Mouse (Mus musculus): ENCODE data around the gene Mgmt.
A peak's percentile ranks its signal among the peaks of the same experiment; 100 is the strongest.

The Mgmt gene

GRCm38 (mm10) chr7:137112101-137112500 lies 217.7 kb downstream of the Mgmt start:
- no peak for DNase-seq (ENCODE audit: low spot score in 2 of 2)

GRCm38 (mm10) chr7:137116246-137116645 lies 221.8 kb downstream of the Mgmt start:
- no peak for DNase-seq (ENCODE audit: low spot score in 2 of 2)

- peak; percentile 13 to 15 for DNase-seq (ENCODE audit: low spot score in 2 of 2)
Observed at GRCm38 (mm10) chr7:137121243-137121858, 226.9 kb downstream of the Mgmt start.

GRCm38 (mm10) chr7:137128726-137129125 lies 234.3 kb downstream of the Mgmt start:
- no peak for DNase-seq (ENCODE audit: low spot score in 2 of 2)

GRCm38 (mm10) chr7:137130211-137130610 lies 235.8 kb downstream of the Mgmt start:
- DNase-seq (ENCODE audit: low spot score in 2 of 2) = no peak

- no peak for DNase-seq (ENCODE audit: low spot score in 2 of 2)
Observed at GRCm38 (mm10) chr7:137131957-137132356, 237.5 kb downstream of the Mgmt start.

- DNase-seq (ENCODE audit: low spot score in 2 of 2) = no peak
Observed at GRCm38 (mm10) chr7:137138101-137138500, 243.7 kb downstream of the Mgmt start.

GRCm38 (mm10) chr7:137140321-137140720 lies 245.9 kb downstream of the Mgmt start:
- no peak for DNase-seq (ENCODE audit: low spot score in 2 of 2)

- no peak for DNase-seq (ENCODE audit: low spot score in 2 of 2)
Observed at GRCm38 (mm10) chr7:137141386-137141785, 247.0 kb downstream of the Mgmt start.

GRCm38 (mm10) chr7:137147101-137147500 lies 252.7 kb downstream of the Mgmt start:
- DNase-seq (ENCODE audit: low spot score in 2 of 2) = no peak

- DNase-seq (ENCODE audit: low spot score in 2 of 2) = no peak
Observed at GRCm38 (mm10) chr7:137151854-137152253, 257.4 kb downstream of the Mgmt start.

- DNase-seq (ENCODE audit: low spot score in 2 of 2) = no peak
Observed at GRCm38 (mm10) chr7:137154623-137155022, 260.2 kb downstream of the Mgmt start.

- DNase-seq (ENCODE audit: low spot score in 2 of 2) = peak; percentile 24 to 31
Observed at GRCm38 (mm10) chr7:137159086-137159485, 264.7 kb downstream of the Mgmt start.

GRCm38 (mm10) chr7:137172278-137172677 lies 277.9 kb downstream of the Mgmt start:
- DNase-seq (ENCODE audit: low spot score in 2 of 2) = no peak
